Mouse (Mus musculus): ENCODE data around the gene Pla1a. TPM values are rescaled to one million over a fixed set of nuclear protein-coding genes. Genes with fewer than 3 reads are reported as not detected.
A peak's percentile ranks its signal among the peaks of the same experiment; 100 is the strongest.

Gene Pla1a
- polyA plus RNA-seq, 1 experiment from 2014 or later = 61.5 TPM

- in situ Hi-C loops (cut with MboI; ENCODE audit: low pct_unique_long_range_greater_than_20kb) = no loop called here
- CTCF ChIA-PET = interaction anchor here (0.8 kb wide), 1 partner anchor 64 kb away, joined by 3 read pairs; the partner anchor contains the start of gene Pla1a
- no peaks in the 10 kb centered on the region for H3K27me3 ChIP-seq
- DNase-seq (ENCODE audit: low read depth, low spot score) (no peak), ATAC-seq (no peak)
- TF ChIP-seq CTCF (IDR thresholded peaks at IDR 0.05) = no peak
- POLR2A ChIA-PET = no interaction called here
Observed at GRCm38 (mm10) chr16:38369000-38369399, 63.9 kb downstream of the Pla1a start.

DNA sequence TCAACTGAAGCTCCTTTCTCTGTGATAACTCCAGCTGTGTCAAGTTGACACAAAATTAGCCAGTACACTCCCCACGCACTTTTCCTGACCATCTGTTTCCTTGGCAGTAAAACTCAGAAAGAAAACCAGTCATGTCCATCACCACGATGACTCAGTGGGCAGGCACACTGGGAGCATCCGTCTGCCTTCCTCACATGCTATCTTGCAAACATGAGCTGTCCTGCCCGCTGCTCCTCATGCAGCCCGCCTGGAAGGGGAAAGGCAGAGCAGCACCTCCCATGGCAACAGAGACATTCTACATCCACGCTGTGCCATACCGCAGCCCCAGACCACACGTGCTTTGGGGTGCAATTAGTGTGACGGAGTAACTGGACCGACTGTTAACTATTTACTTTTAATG lies 64.6 kb downstream of the Pla1a start:
- DNase-seq (ENCODE audit: low read depth, low spot score) = peak; percentile 73
- POLR2A ChIA-PET = no interaction called here
- peak; percentile 98 for ATAC-seq
- H3K27me3 ChIP-seq = no peaks in the 10 kb centered on the region
- in situ Hi-C loops (cut with MboI; ENCODE audit: low pct_unique_long_range_greater_than_20kb) = no loop called here
- TF ChIP-seq CTCF (IDR thresholded peaks at IDR 0.05) = no peak
- CTCF ChIA-PET = interaction anchor here (0.8 kb wide), 1 partner anchor 65 kb away, joined by 3 read pairs; the partner anchor contains the start of gene Pla1a

DNA sequence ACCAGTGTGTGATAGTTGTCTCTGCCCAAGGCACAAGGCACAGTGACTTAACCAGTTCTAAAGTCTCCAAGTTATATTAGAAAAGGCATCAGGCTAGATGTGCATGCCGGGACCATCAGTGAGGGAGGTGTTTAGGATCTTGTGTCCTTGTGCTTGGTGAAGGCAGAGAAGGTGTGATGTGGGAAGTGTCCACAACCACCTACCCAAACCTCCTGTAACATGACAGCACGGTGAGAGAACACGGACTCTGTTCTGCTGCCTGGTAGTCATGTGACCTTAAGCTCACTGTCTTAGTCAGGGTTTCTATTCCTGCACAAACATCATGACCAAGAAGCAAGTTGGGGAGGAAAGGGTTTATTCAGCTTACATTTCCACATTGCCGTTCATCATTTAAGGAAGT lies 66.7 kb downstream of the Pla1a start:
- ATAC-seq = no peak
- ChIA-PET POLR2A (no interaction called here), CTCF (interaction anchor here (0.8 to 1.2 kb wide), 2 partner anchors 9 to 17 kb away, joined by 3 to 4 read pairs; no protein-coding TSS in a partner anchor)
- no peaks in the 10 kb centered on the region for H3K27me3 ChIP-seq
- in situ Hi-C loops (cut with MboI; ENCODE audit: low pct_unique_long_range_greater_than_20kb) = no loop called here
- no peak for DNase-seq (ENCODE audit: low read depth, low spot score)
- no peak for TF ChIP-seq CTCF (IDR thresholded peaks at IDR 0.05)

DNA sequence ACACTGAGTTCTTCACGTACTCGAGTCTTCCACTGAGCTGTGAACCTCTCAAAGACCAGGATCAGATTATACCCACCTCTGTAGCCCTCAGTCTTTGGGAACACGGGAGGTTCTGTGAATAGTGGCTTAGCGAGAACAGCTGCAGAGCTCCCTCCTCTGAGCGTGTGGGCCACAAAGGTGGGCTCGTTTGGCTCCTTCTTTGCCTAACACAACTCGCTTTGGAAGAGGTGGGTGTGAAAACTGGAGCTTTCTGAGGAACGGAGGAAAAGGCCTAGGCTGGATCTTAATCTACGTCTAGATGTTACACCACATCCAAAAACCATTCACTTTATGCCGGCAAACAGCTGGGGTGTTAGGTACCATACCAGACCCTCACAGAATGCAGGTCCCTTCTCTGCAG lies 67.6 kb downstream of the Pla1a start:
- H3K27me3 ChIP-seq = no peaks in the 10 kb centered on the region
- in situ Hi-C loops (cut with MboI; ENCODE audit: low pct_unique_long_range_greater_than_20kb) = no loop called here
- DNase-seq (ENCODE audit: low read depth, low spot score) = no peak
- TF ChIP-seq CTCF (IDR thresholded peaks at IDR 0.05) = no peak
- ChIA-PET POLR2A (no interaction called here), CTCF (interaction anchor here (1.0 to 1.2 kb wide), 2 partner anchors 9 to 19 kb away, joined by 3 read pairs; no protein-coding TSS in a partner anchor)
- ATAC-seq = no peak

- no peak for TF ChIP-seq CTCF (IDR thresholded peaks at IDR 0.05)
- ChIA-PET CTCF (no interaction called here), POLR2A (no interaction called here)
- in situ Hi-C loops (cut with MboI; ENCODE audit: low pct_unique_long_range_greater_than_20kb) = no loop called here
- DNase-seq (ENCODE audit: low read depth, low spot score) = no peak
- ATAC-seq = no peak
- H3K27me3 ChIP-seq = no peaks in the 10 kb centered on the region
Observed at GRCm38 (mm10) chr16:38363657-38364056, 69.3 kb downstream of the Pla1a start.

GRCm38 (mm10) chr16:38363256-38363595 lies 69.7 kb downstream of the Pla1a start:
- TF ChIP-seq CTCF (IDR thresholded peaks at IDR 0.05) = no peak
- no peak for ATAC-seq
- in situ Hi-C loops (cut with MboI; ENCODE audit: low pct_unique_long_range_greater_than_20kb) = no loop called here
- no peaks in the 10 kb centered on the region for H3K27me3 ChIP-seq
- POLR2A ChIA-PET = no interaction called here
- DNase-seq (ENCODE audit: low read depth, low spot score) = no peak
- CTCF ChIA-PET = no interaction called here

GRCm38 (mm10) chr16:38362493-38363255 lies 70.3 kb downstream of the Pla1a start:
- DNase-seq (ENCODE audit: low read depth, low spot score) = no peak
- in situ Hi-C loops (cut with MboI; ENCODE audit: low pct_unique_long_range_greater_than_20kb) = no loop called here
- ATAC-seq = no peak
- H3K27me3 ChIP-seq = no peaks in the 10 kb centered on the region
- ChIA-PET POLR2A (no interaction called here), CTCF (interaction anchor here (1.1 kb wide), 1 partner anchor 12 kb away, joined by 3 read pairs; no protein-coding TSS in a partner anchor)
- TF ChIP-seq CTCF (IDR thresholded peaks at IDR 0.05) = no peak

DNA sequence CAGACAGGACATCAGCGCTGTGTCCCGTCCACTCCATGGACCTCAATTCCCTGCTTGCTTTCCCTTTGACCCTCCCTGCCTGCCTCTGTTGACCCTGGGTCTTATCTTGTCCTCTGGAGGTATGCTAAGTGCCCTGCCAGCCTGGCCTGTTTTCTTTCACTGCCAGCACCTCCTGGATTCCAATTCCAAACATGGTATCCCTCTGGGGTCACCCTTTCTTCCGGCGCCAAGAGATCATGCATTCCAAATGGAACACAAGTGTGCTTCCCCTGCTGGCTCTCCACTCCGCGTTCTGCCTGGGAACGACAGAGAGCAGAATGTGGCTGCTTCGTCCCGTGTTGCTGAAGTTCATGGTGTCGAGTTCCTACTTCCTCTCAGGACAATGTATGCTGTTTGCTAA lies 71.0 kb downstream of the Pla1a start, which contains the start of gene Popdc2:
TSS of gene Popdc2 (plus strand) at position 277 of the 400 bp plus-strand sequence.
- DNase-seq (ENCODE audit: low read depth, low spot score) (no peak), ATAC-seq (no peak)
- H3K27me3 ChIP-seq = no peaks in the 10 kb centered on the region
- POLR2A ChIA-PET = no interaction called here
- in situ Hi-C loops (cut with MboI; ENCODE audit: low pct_unique_long_range_greater_than_20kb) = no loop called here
- TF ChIP-seq CTCF (IDR thresholded peaks at IDR 0.05) = no peak
- CTCF ChIA-PET = interaction anchor here (1.1 kb wide), 1 partner anchor 12 kb away, joined by 3 read pairs; no protein-coding TSS in a partner anchor

DNA sequence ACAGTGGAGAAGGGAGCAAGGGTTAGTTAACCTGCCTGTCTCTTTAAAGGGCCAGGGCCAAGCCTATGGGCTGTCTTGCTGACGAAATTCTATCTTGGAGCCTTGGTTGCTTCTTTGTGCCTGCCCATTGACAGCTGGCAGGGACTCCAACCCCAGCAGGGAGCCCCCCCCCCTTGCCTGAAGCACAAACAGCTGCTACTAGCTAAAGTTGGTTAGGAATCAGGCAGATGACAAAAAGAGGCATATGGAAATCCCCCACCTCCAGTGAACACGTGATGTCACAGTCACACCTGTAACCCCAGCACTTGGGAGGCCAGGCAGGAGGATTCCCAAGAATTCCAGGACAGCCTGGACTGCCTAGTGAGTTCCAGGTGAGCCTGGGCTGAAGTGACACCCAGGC lies 72.6 kb downstream of the Pla1a start:
- no peak for DNase-seq (ENCODE audit: low read depth, low spot score)
- no peak for TF ChIP-seq CTCF (IDR thresholded peaks at IDR 0.05)
- POLR2A ChIA-PET = no interaction called here
- CTCF ChIA-PET = interaction anchor here (0.9 kb wide), 1 partner anchor 146 kb away, joined by 3 read pairs; no protein-coding TSS in a partner anchor
- no peaks in the 10 kb centered on the region for H3K27me3 ChIP-seq
- in situ Hi-C loops (cut with MboI; ENCODE audit: low pct_unique_long_range_greater_than_20kb) = no loop called here
- ATAC-seq = no peak

GRCm38 (mm10) chr16:38359857-38360256 lies 73.1 kb downstream of the Pla1a start:
- ATAC-seq (no peak), DNase-seq (ENCODE audit: low read depth, low spot score) (no peak)
- ChIA-PET CTCF (no interaction called here), POLR2A (no interaction called here)
- TF ChIP-seq CTCF (IDR thresholded peaks at IDR 0.05) = no peak
- in situ Hi-C loops (cut with MboI; ENCODE audit: low pct_unique_long_range_greater_than_20kb) = no loop called here
- no peaks in the 10 kb centered on the region for H3K27me3 ChIP-seq

- no peaks in the 10 kb centered on the region for H3K27me3 ChIP-seq
- ChIA-PET CTCF (no interaction called here), POLR2A (no interaction called here)
- no peak for DNase-seq (ENCODE audit: low read depth, low spot score)
- in situ Hi-C loops (cut with MboI; ENCODE audit: low pct_unique_long_range_greater_than_20kb) = no loop called here
- ATAC-seq = no peak
- TF ChIP-seq CTCF (IDR thresholded peaks at IDR 0.05) = no peak
Observed at GRCm38 (mm10) chr16:38359241-38359640, 73.7 kb downstream of the Pla1a start.

Measured in Patski (cell line).